Mouse (Mus musculus) heart, postnatal 0 days (tissue): ENCODE results near the gene Tm2d1.
"Not testable (repeated sequence)": the region's sequence is repeated elsewhere in the genome, so short reads cannot be mapped to it uniquely, and the experiment has no call there.

Experiments
- CTCF ChIP-seq: IDR thresholded peaks from 2 replicates; pipeline ENCODE4 v1.5.1; 2016; ENCODE audit warnings: antibody characterized with exemption, control low read depth, low read depth
- EP300 ChIP-seq: IDR thresholded peaks from 2 replicates; pipeline ENCODE4 v1.6.1; 2016; ENCODE audit warnings: antibody characterized with exemption, low read depth

GRCm38 (mm10) chr4:98415150-98415549, 32.0 kb upstream of the Tm2d1 start:
- not testable (repeated sequence) for TF ChIP-seq CTCF, EP300
